Mouse (Mus musculus) c-Kit-negative CD71-positive TER-119-positive erythroid progenitor cells, embryonic 14.5 days (primary cell): ENCODE results near the gene Bod1l.

Experiments
- DNase-seq: peaks from one replicate; pipeline ENCODE4 v3.0.0-alpha.2; 2013; ENCODE audit warnings: low read depth, low spot score

The Bod1l gene

GRCm38 (mm10) chr5:41758671-41759639 is 85.2 kb downstream of the Bod1l start:
- no peak for DNase-seq

- no peak for DNase-seq
Measured at GRCm38 (mm10) chr5:41757338-41757737, 86.8 kb downstream of the Bod1l start.

- DNase-seq = no peak
Measured at GRCm38 (mm10) chr5:41756396-41756795, 87.7 kb downstream of the Bod1l start.

- no peak for DNase-seq
Measured at GRCm38 (mm10) chr5:41755373-41755960, 88.6 kb downstream of the Bod1l start.

GRCm38 (mm10) chr5:41754836-41755235 is 89.3 kb downstream of the Bod1l start:
- no peak for DNase-seq

GRCm38 (mm10) chr5:41754226-41754775 is 89.8 kb downstream of the Bod1l start:
- DNase-seq = no peak

- no peak for DNase-seq
Measured at GRCm38 (mm10) chr5:41752721-41753120, 91.4 kb downstream of the Bod1l start.

- no peak for DNase-seq
Measured at GRCm38 (mm10) chr5:41744898-41745780, 99.0 kb downstream of the Bod1l start.

- no peak for DNase-seq
Measured at GRCm38 (mm10) chr5:41744234-41744633, 99.9 kb downstream of the Bod1l start.

GRCm38 (mm10) chr5:41738817-41739216 is 105.3 kb downstream of the Bod1l start:
- no peak for DNase-seq
